Mouse (Mus musculus) megakaryocyte, embryonic 14.5 days (primary cell): ENCODE measurements around the gene Meis2.

Source experiments
- FLI1 ChIP-seq: IDR thresholded peaks from 2 replicates; pipeline ENCODE4 v1.6.1; 2012; ENCODE audit warnings: low read length, inconsistent platforms, mixed read lengths
- GATA1 ChIP-seq: IDR thresholded peaks from 3 replicates; pipeline ENCODE4 v1.6.1; 2012; ENCODE audit warnings: mixed read lengths, low read length, inconsistent platforms, borderline replicate concordance

DNA sequence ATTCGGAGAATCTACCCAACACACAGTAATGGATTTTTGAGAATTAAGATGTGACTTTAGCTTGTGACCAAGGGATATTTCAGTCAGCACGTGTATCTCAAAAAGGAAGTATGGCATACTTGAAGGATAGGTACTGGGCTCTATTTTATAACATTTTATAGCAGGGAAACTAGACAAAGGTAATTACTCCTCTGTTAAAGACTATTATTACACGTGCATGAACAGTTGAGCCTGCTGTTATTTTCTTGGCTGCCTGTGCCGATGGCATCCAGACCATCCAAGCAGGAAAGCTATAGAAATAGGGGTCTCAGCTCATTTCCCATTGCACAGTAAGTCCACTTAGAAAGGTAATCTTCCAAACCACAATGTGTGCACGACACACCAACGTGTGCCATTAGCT lies 251.9 kb downstream of the Meis2 start:
- TF ChIP-seq GATA1 (no peak), FLI1 (no peak)
